Mouse (Mus musculus) embryonic facial prominence, embryonic 15.5 days (tissue): ENCODE data around the gene Cdc6. TPM values are rescaled to one million over a fixed set of nuclear protein-coding genes. Genes with fewer than 3 reads are reported as not detected.
"Not testable (repeated sequence)": the region's sequence is repeated elsewhere in the genome, so short reads cannot be mapped to it uniquely, and the experiment has no call there.

Source experiments
- ATAC-seq: fragments of 200-750 bp; cut with Nextera tagmentation; 2 replicates; pipeline ENCODE4 v1.8.0; 2017; ENCODE audit warnings: low read depth, moderate TSS enrichment; ENCODE audit not compliant: insufficient number of reproducible peaks, low FRiP score, low TSS enrichment
- H3K27ac ChIP-seq: fragments of 300-500 bp; sonication (generic); replicated peaks from 2 replicates; pipeline ENCODE4 v1.5.1; 2015; ENCODE audit warnings: mild to moderate bottlenecking, inconsistent platforms
- H3K27me3 ChIP-seq: fragments of 300-500 bp; sonication (generic); 2 replicates; pipeline ENCODE4 v1.6.1; 2015; ENCODE audit warnings: inconsistent platforms
- H3K36me3 ChIP-seq: fragments of 300-500 bp; sonication (generic); 2 replicates; pipeline ENCODE4 v1.6.1; 2015; ENCODE audit warnings: mild to moderate bottlenecking, inconsistent platforms
- H3K4me1 ChIP-seq: fragments of 300-500 bp; sonication (generic); 2 replicates; pipeline ENCODE4 v1.6.1; 2015; ENCODE audit warnings: inconsistent platforms
- H3K4me2 ChIP-seq: fragments of 300-500 bp; sonication (generic); replicated peaks from 2 replicates; pipeline ENCODE4 v1.6.1; 2015; ENCODE audit warnings: mild to moderate bottlenecking, inconsistent platforms
- H3K4me3 ChIP-seq: fragments of 300-500 bp; sonication (generic); replicated peaks from 2 replicates; pipeline ENCODE4 v1.5.1; 2015; ENCODE audit warnings: mild to moderate bottlenecking, inconsistent platforms
- H3K9ac ChIP-seq: fragments of 300-500 bp; sonication (generic); 2 replicates; pipeline ENCODE4 v1.6.1; 2015; ENCODE audit warnings: inconsistent platforms
- H3K9me3 ChIP-seq: fragments of 300-500 bp; sonication (generic); replicated peaks from 2 replicates; pipeline ENCODE4 v1.6.1; 2016; ENCODE audit warnings: inconsistent platforms
- WGBS: fragments of 180-500 bp; shearing (Covaris S2); methylation state at CpG from one replicate; pipeline ENCODE4 v1.1.7; 2015; 5-methylcytosine and 5-hydroxymethylcytosine counted together
- polyA plus RNA-seq: library from polyadenylated mRNA; unstranded; fragments of >200 nt; fragmentation: Nextera tagmentation; extraction: Ambion mirVana; gene quantifications from 2 replicates; pipeline ENCODE4 v1.2.1, GENCODE M21; 2015

The Cdc6 gene
- polyA plus RNA-seq, 1 experiment from 2014 or later: 22.7 TPM

DNA sequence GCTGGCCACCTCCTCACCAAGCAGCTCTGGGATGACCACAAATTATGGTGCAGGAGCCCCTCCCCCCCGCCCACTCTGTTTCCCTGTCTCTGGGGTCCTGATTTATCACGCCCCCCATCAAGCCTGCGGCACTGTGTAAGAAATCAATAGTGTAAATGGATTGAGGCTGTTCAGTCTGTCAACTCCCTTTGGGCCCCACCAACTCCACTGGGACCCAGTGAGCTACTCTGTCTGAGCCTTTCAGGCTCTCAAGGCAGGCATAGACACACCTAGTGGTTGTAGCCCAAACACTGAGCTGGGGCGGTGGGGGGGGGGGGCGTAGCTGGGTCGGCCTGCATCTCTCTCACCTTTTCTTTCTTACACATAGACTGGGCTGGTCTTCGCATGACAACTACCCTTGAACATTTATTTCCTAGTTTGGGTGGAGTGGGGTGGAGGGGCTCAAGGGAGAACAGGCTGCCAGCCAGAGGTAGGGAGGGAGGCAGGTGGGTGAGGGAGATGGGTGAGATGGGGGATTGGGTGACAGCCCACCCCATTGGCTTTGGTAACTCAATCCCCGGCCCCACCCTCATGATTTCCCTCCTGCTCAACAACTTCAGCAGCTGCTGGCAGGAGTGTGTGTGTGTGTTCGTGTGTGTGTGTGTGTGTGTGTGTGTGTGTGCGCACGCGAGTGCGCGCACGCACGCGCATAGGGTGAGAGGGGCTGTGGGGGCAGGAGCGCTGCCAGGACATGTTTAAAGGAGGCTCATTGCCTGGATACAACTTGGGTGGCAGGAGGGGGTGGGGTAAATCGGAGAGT is 24.9 kb downstream of the Cdc6 start:
- Histone ChIP-seq H3K9me3 (no peaks in the 10 kb centered on the region), H3K9ac (no peak overlapping the region), H3K4me3 (peak overlapping the region; percentile 10; the same call in 1 of the 2 replicates), H3K27ac (peak overlapping the region; percentile 94), H3K4me1 (peaks cover 95% of the 10 kb centered on the region), H3K36me3 (no peaks in the 10 kb centered on the region; the same call in 1 of the 2 replicates), H3K4me2 (peak overlapping the region; percentile 44), H3K27me3 (no peaks in the 10 kb centered on the region)
- WGBS: 9% methylated on average over 19 of the region's 19 CpGs
- peak; percentile 16 for ATAC-seq

DNA sequence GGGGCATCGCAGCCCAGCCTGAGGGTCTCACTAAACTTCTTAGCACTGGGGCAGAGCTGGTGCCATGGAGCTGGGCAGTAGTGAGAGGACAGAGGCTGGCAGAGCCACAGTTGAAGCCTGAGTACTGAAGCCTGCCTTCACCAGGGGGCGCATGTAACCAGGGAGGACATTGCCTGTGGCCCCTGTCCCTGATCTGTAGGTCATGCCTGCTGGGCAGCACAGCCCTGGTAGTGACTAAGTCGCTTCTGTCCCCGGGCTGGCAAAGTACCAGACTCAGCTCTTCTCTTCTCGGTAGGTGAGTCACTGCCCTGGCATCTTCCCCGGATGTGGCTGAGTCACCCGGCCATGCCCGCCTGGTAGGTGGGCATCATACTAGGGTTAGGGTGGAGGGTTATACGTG is 25.6 kb downstream of the Cdc6 start:
- peak overlapping the region; percentile 94 for H3K27ac ChIP-seq
- ATAC-seq: no peak
- peak overlapping the region; percentile 10; the same call in 1 of the 2 replicates for H3K4me3 ChIP-seq
- no peaks in the 10 kb centered on the region for H3K9me3 ChIP-seq
- H3K9ac ChIP-seq: no peak overlapping the region
- H3K36me3 ChIP-seq: no peaks in the 10 kb centered on the region; the same call in 1 of the 2 replicates
- peak overlapping the region; percentile 44 for H3K4me2 ChIP-seq
- peaks cover 88% of the 10 kb centered on the region for H3K4me1 ChIP-seq
- WGBS: 28% methylated on average over 9 of the region's 9 CpGs
- no peaks in the 10 kb centered on the region for H3K27me3 ChIP-seq

DNA sequence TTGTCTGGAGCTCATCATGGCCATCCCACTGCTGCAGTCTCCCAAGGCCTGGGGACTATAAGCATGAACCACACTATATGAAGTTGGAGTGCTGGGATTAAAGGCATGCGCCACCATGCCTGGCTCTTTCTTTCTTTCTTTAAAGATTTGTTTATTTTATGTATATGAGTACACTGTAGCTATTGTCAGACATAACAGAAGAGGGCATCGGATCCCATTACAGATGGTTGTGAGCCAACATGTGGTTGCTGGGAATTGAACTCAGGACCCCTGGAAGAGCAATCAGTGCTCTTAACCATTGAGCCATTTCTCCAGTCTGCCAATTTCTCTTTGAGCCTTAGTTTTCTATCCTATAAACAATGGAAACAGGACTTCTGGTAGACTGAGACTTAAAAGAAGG is 26.2 kb downstream of the Cdc6 start:
- H3K4me2 ChIP-seq, H3K9ac ChIP-seq, H3K27me3 ChIP-seq, ATAC-seq, H3K9me3 ChIP-seq, H3K4me3 ChIP-seq, H3K36me3 ChIP-seq: not testable (repeated sequence)
- Histone ChIP-seq H3K27ac (peak overlapping the region; percentile 94), H3K4me1 (peaks cover 86% of the 10 kb centered on the region)
- 51% methylated on average over 2 of the region's 2 CpGs for WGBS

DNA sequence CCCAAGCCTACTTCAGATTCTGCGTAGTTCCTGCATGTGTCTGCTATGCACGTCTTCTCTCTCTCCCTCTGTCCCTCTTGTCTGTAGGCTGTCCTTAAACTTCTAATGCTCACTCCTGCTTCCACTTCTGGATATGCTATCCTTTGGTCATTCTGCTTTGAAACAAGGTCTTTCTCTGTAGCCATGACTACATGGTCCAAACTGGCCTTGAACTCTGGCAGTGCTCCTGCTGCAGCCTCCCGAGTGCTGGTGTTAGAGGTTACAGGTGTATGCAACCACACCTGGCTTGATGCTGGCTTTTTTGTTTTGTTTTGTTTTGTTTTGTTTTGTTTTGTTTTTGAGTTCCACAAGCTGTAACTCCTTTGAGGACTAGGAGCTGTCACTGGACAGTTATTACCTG is 26.8 kb downstream of the Cdc6 start:
- H3K27ac ChIP-seq: peak overlapping the region; percentile 94; the same call in 1 of the 2 replicates
- H3K4me1 ChIP-seq: peaks cover 86% of the 10 kb centered on the region
- no peaks in the 10 kb centered on the region; the same call in 1 of the 2 replicates for H3K36me3 ChIP-seq

DNA sequence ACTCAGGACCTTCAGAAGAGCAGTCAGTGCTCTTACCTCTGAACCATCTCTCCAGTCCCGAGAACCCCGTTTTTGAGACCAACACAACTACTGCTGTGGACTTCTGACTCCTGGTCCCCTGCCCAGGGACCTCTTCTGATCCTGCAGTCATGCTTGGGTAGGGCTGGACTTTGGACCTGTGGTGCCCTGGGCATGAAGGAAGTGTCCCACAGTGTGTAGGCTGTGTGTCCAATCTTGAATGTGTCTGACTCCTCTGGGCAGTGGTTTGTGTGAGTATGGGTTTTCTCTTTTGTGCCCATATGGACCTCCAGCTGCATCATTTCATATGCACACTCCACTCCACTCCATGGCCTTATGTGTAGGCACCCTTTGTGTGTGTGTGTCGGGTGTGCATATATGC is 27.5 kb downstream of the Cdc6 start:
- Histone ChIP-seq H3K9ac (no peak overlapping the region), H3K27me3 (no peaks in the 10 kb centered on the region), H3K9me3 (no peaks in the 10 kb centered on the region), H3K4me2 (no peak overlapping the region), H3K4me1 (peaks cover 86% of the 10 kb centered on the region), H3K27ac (peak overlapping the region; percentile 96), H3K4me3 (no peak overlapping the region), H3K36me3 (no peaks in the 10 kb centered on the region; the same call in 1 of the 2 replicates)
- no peak for ATAC-seq
- 83% methylated on average over 3 of the region's 3 CpGs for WGBS

More for the DNA sequence above, 26.8 kb downstream of the Cdc6 start:
- H3K9ac ChIP-seq: no peak overlapping the region
- ATAC-seq: no peak
- no peaks in the 10 kb centered on the region for H3K9me3 ChIP-seq
- 77% methylated on average over 3 of the region's 3 CpGs for WGBS
- H3K4me3 ChIP-seq: no peak overlapping the region
- H3K4me2 ChIP-seq: no peak overlapping the region
- H3K27me3 ChIP-seq: no peaks in the 10 kb centered on the region

DNA sequence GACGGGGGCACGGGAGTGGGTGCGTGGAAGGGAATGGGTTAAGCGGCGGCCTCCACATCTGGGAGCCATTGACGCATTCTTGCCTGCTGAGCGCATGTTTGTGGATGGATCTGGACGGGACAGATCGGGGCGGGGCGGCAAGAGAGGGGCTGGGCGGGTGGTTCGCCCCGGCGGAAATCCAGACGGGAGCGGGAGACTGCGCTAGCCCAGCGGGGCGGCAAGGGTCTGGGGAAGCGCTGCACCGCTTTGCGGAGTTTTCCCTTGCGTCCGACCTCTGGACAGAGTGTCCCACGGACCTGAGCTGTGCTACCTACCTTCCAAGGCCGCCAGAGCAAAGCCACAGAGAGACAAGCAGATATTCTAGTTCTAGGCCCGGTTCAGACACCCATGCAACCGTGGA is 28.6 kb downstream of the Cdc6 start:
- no peaks in the 10 kb centered on the region for H3K9me3 ChIP-seq
- H3K9ac ChIP-seq: peak overlapping the region; percentile 27
- peak overlapping the region; percentile 96 for H3K27ac ChIP-seq
- H3K27me3 ChIP-seq: no peaks in the 10 kb centered on the region
- peaks cover 86% of the 10 kb centered on the region for H3K4me1 ChIP-seq
- peak overlapping the region; percentile 80 for H3K4me2 ChIP-seq
- WGBS: under 1% methylated on average over 28 of the region's 29 CpGs
- ATAC-seq: peak; percentile 29; the same call in 1 of the 2 replicates
- no peaks in the 10 kb centered on the region; the same call in 1 of the 2 replicates for H3K36me3 ChIP-seq
- peak overlapping the region; percentile 81 for H3K4me3 ChIP-seq

DNA sequence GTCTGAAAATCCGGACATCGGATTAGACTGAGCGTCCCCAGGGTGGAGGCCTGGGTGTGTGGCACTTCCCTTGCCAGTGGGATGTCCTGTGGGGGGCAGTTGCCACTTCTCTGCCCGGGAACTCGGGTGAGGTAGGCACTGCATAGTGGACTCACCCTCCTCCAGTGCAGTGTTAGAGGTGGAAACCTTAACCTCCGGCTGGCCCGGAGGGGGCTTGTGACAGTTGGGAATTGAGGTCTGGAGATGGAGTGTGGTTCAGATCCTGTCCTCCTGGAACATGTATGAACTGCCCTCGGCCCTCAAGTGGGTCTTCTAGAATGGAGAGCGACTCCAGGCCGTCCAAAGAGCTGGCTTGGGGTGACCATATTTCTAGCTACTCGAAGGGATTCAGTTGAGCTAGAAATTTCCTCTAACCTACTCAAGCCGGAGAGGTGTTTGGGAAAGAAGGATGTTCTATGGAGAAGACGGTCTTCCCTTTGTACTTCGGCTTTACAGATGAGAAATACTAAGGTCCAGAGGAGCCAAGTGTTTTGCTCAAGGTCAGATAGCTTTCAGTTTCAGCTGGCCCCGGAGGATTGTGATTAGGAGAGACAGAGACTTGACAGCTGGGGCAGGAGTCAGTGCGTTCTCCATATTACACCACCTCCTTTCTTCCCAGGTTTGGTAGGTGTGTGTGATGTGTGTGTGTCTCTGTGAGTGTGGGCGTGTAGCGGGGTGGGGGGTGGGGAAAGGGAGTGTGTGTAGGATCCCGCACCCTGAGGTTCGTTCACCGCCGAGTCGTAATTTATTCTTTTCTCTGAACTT is 29.2 kb downstream of the Cdc6 start:
- H3K4me2 ChIP-seq: peak overlapping the region; percentile 80
- no peaks in the 10 kb centered on the region; the same call in 1 of the 2 replicates for H3K36me3 ChIP-seq
- H3K4me3 ChIP-seq: peak overlapping the region; percentile 81
- H3K4me1 ChIP-seq: peaks cover 86% of the 10 kb centered on the region
- no peaks in the 10 kb centered on the region for H3K9me3 ChIP-seq
- ATAC-seq: peak; percentile 12
- peak overlapping the region; percentile 27 for H3K9ac ChIP-seq
- H3K27me3 ChIP-seq: no peaks in the 10 kb centered on the region
- peak overlapping the region; percentile 96 for H3K27ac ChIP-seq
- WGBS: 1% methylated on average over 23 of the region's 23 CpGs

DNA sequence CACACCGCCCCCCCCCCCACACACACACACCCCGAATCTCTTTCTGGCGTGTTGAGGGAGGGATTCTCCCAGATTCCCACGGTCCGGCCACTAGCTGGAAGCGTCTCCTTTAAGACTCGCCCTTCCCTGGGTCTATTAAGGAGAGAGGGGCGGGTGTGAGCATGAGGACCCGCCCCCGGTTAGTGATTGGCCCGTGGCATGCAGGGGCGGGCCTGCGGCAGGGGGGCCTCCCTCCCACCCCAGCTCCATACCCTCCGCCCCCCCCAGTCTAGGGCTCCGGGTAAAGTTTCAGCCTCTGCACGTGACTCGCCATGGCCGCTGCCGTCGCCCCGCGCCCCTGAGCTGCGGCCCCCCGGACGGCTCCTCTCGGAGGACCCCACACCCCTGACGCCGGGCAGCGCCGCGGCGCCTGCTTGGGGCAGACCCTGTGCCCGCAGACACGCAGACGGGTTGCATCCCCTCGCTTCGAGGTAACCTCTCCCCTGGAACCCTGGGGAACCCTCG is 29.9 kb downstream of the Cdc6 start:
- peak overlapping the region; percentile 75 for H3K9ac ChIP-seq
- H3K4me2 ChIP-seq: peak overlapping the region; percentile 80
- no peaks in the 10 kb centered on the region for H3K27me3 ChIP-seq
- H3K4me1 ChIP-seq: peaks cover 86% of the 10 kb centered on the region
- H3K4me3 ChIP-seq: peak overlapping the region; percentile 81
- under 1% methylated on average over 35 of the region's 38 CpGs for WGBS
- H3K9me3 ChIP-seq: no peaks in the 10 kb centered on the region
- H3K27ac ChIP-seq: peak overlapping the region; percentile 96
- ATAC-seq: peak; percentile 88
- no peaks in the 10 kb centered on the region; the same call in 1 of the 2 replicates for H3K36me3 ChIP-seq

DNA sequence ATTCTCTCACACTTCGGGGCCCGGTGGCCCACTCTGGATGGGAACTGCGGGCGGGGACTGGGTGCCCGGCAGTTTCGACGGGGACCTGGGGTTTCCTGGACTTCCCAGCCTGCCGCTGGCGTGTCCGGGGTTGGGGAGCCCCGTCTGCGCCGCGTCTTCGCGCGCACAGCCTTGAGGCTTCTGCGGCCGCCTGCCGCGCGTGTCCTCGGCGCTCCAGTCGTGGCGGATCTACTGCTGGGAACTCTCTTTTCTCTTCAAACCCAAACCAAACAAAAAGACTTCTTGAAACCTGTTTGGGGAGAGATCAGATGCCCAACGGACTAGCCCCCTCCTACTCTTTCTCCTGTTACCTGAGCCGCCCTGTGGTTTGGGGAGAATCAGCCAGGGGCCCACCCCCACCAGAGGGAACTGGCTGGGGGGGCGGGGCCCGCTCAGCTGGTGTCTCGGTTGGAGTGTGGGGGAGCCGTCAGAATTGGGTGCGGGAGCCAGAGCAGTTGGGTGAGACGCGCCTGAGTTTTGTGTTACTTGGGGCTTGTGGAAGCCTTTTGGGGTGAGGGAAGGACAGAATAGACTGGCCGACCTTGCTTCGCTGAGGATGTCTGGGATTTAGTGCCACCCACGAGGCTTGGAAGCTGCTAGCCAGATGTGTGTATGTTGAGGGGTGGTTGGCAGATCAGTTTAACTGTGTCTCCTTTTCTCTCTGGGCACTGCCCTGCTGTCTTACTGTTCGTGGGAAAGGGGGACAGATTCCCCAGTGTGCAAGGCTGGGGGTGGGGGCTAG is 30.5 kb downstream of the Cdc6 start:
- Histone ChIP-seq H3K9ac (peak overlapping the region; percentile 75), H3K4me3 (peak overlapping the region; percentile 81), H3K4me2 (peak overlapping the region; percentile 80), H3K27ac (peak overlapping the region; percentile 96), H3K9me3 (no peaks in the 10 kb centered on the region), H3K27me3 (no peaks in the 10 kb centered on the region), H3K4me1 (peaks cover 86% of the 10 kb centered on the region), H3K36me3 (no peaks in the 10 kb centered on the region; the same call in 1 of the 2 replicates)
- under 1% methylated on average over 39 of the region's 39 CpGs for WGBS
- no peak for ATAC-seq

DNA sequence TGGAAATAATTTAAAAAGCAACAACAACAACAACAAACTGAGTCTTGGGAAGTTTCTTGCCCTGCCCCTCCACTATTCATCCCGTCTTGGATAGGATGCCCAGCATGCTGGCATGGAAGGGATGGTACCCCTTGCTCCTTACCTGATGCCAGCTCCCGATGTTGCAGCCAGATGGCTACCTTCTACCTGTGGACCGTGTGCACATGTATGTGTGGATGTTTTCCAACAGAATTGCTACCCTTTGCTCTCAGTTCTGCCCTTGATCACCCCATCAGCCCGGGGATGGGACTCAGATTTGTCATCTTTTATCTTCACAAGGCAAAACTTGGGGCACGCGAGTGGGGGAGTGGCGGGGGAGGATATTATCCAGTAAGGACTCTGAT is 31.1 kb downstream of the Cdc6 start:
- H3K27ac ChIP-seq: peak overlapping the region; percentile 96
- peak overlapping the region; percentile 81 for H3K4me3 ChIP-seq
- no peaks in the 10 kb centered on the region for H3K27me3 ChIP-seq
- H3K9ac ChIP-seq: peak overlapping the region; percentile 75; the same call in 1 of the 2 replicates
- peak overlapping the region; percentile 80 for H3K4me2 ChIP-seq
- ATAC-seq: no peak
- WGBS: 14% methylated on average over 7 of the region's 7 CpGs
- peaks cover 86% of the 10 kb centered on the region for H3K4me1 ChIP-seq
- no peaks in the 10 kb centered on the region; the same call in 1 of the 2 replicates for H3K36me3 ChIP-seq
- no peaks in the 10 kb centered on the region for H3K9me3 ChIP-seq
